Mouse (Mus musculus): ENCODE results near the gene Idnk. TPM values are rescaled to one million over a fixed set of nuclear protein-coding genes. Genes with fewer than 3 reads are reported as not detected.
A peak's percentile ranks its signal among the peaks of the same experiment; 100 is the strongest.

Idnk gene
- total and polyA plus RNA-seq, 3 experiments: 29.5 to 50.3 TPM; not detected in 1

- Histone ChIP-seq H3K4me3 (ENCODE audit: control insufficient read depth in 1 of 2, insufficient read depth in 1 of 2, low read depth in 2 of 2, low read length in 2 of 2) (no peak overlapping the region), H3K4me1 (ENCODE audit: control insufficient read depth in 1 of 2, insufficient read depth in 2 of 2, low read length in 2 of 2) (peaks cover 14 to 16% of the 10 kb centered on the region in 2 experiments), H3K36me3 (ENCODE audit: control insufficient read depth in 1 of 2, insufficient read depth in 2 of 2, low read length in 2 of 2) (peaks cover 7 to 38% of the 10 kb centered on the region in 2 experiments), H3K9ac (ENCODE audit: control insufficient read depth, low read depth, low read length, poor library complexity, severe bottlenecking) (no peak overlapping the region), H3K9me3 (replicated peaks; ENCODE audit: insufficient read depth, low read length) (no peaks in the 10 kb centered on the region), H3K27ac (ENCODE audit: control insufficient read depth, low read depth, low read length) (no peak overlapping the region), H3K27me3 (ENCODE audit: control insufficient read depth in 1 of 2, insufficient read depth in 2 of 2, low read length in 2 of 2) (no peaks in the 10 kb centered on the region), H3K79me2 (ENCODE audit: control insufficient read depth, insufficient read depth, low read length, poor library complexity) (peaks cover 89% of the 10 kb centered on the region)
- TF ChIP-seq MYC (IDR thresholded peaks at IDR 0.05; ENCODE audit: low read depth, low read length) (no peak), HCFC1 (IDR thresholded peaks at IDR 0.05; ENCODE audit: low read depth, low read length) (no peak), NELFE (IDR thresholded peaks at IDR 0.05; ENCODE audit: low read depth, low read length) (no peak), RAD21 (IDR thresholded peaks at IDR 0.05; ENCODE audit: low read depth, low read length) (no peak), USF2 (IDR thresholded peaks at IDR 0.05; ENCODE audit: borderline replicate concordance in 1 of 2, insufficient read depth in 1 of 2, low read depth in 1 of 2, low read length in 2 of 2) (no peak), BHLHE40 (IDR thresholded peaks at IDR 0.05; ENCODE audit: borderline replicate concordance, low read depth, low read length) (no peak), SMC3 (IDR thresholded peaks at IDR 0.05; ENCODE audit: low read depth, low read length) (no peak), E2F4 (IDR thresholded peaks at IDR 0.05; ENCODE audit: borderline replicate concordance, low read depth, low read length) (no peak), MXI1 (IDR thresholded peaks at IDR 0.05; ENCODE audit: low read depth, low read length) (no peak), POLR2AphosphoS5 (IDR thresholded peaks at IDR 0.05; ENCODE audit: borderline replicate concordance, low read depth, low read length) (no peak), TAL1 (IDR thresholded peaks at IDR 0.05; ENCODE audit: low read length) (no peak), MEF2A (IDR thresholded peaks at IDR 0.05; ENCODE audit: extremely low read depth, insufficient replicate concordance, low read depth, low read length, poor library complexity, severe bottlenecking) (no peak), ELF1 (IDR thresholded peaks at IDR 0.05; ENCODE audit: low read depth, low read length) (no peak)
- DNase-seq (ENCODE audit: low read depth, low spot score): no peak
Measured at GRCm38 (mm10) chr13:58210441-58210840, 53.0 kb downstream of the Idnk start.

- no peak overlapping the region for H3K9ac ChIP-seq (ENCODE audit: control insufficient read depth, low read depth, low read length, poor library complexity, severe bottlenecking)
- no peak for DNase-seq (ENCODE audit: low read depth, low spot score)
- TF ChIP-seq NRF1 (IDR thresholded peaks at IDR 0.05; ENCODE audit: insufficient read depth, low read depth, low read length, poor library complexity, severe bottlenecking) (no peak), POLR2AphosphoS2 (IDR thresholded peaks at IDR 0.05; ENCODE audit: low read length) (no peak), RAD21 (IDR thresholded peaks at IDR 0.05; ENCODE audit: low read depth, low read length) (no peak), POLR2A (IDR thresholded peaks at IDR 0.05; ENCODE audit: control insufficient read depth in 1 of 2, insufficient read depth in 1 of 2, low read depth in 1 of 2, low read length in 2 of 2, poor library complexity in 1 of 2) (no peak), EP300 (IDR thresholded peaks at IDR 0.05; ENCODE audit: low read depth in 1 of 2, low read length in 2 of 2) (no peak), TBP (IDR thresholded peaks at IDR 0.05; ENCODE audit: low read depth, low read length) (no peak), CHD2 (IDR thresholded peaks at IDR 0.05; ENCODE audit: low read length) (no peak), ELF1 (IDR thresholded peaks at IDR 0.05; ENCODE audit: low read depth, low read length) (no peak), SMC3 (IDR thresholded peaks at IDR 0.05; ENCODE audit: low read depth, low read length) (no peak), JUND (IDR thresholded peaks at IDR 0.05; ENCODE audit: low read depth, low read length) (no peak), SIN3A (IDR thresholded peaks at IDR 0.05; ENCODE audit: low read length) (peak; percentile 27; the same call in 1 of the 2 replicates), MXI1 (IDR thresholded peaks at IDR 0.05; ENCODE audit: low read depth, low read length) (peak; percentile 90), CTCF (IDR thresholded peaks at IDR 0.05 in 2 of 3, conservative IDR thresholded peaks at IDR 0.05 in 1 of 3; ENCODE audit: control insufficient read depth in 1 of 3, insufficient read depth in 1 of 3, low read depth in 2 of 3, low read length in 3 of 3, poor library complexity in 1 of 3, severe bottlenecking in 1 of 3) (no peak), MAX (IDR thresholded peaks at IDR 0.05; ENCODE audit: low read length) (no peak), POLR2AphosphoS5 (IDR thresholded peaks at IDR 0.05; ENCODE audit: borderline replicate concordance, low read depth, low read length) (no peak), ZC3H11A (IDR thresholded peaks at IDR 0.05; ENCODE audit: low read depth, low read length) (no peak), NELFE (IDR thresholded peaks at IDR 0.05; ENCODE audit: low read depth, low read length) (no peak), MAFK (IDR thresholded peaks at IDR 0.05; ENCODE audit: borderline replicate concordance, low read depth, low read length) (no peak), UBTF (IDR thresholded peaks at IDR 0.05; ENCODE audit: borderline replicate concordance, insufficient read depth, low read depth, low read length) (no peak), MYC (IDR thresholded peaks at IDR 0.05; ENCODE audit: low read depth, low read length) (no peak), E2F4 (IDR thresholded peaks at IDR 0.05; ENCODE audit: borderline replicate concordance, low read depth, low read length) (no peak), GATA1 (IDR thresholded peaks at IDR 0.05; ENCODE audit: low read depth, low read length) (no peak), ETS1 (IDR thresholded peaks at IDR 0.05; ENCODE audit: low read depth, low read length) (no peak), KAT2A (conservative IDR thresholded peaks at IDR 0.05; ENCODE audit: low read depth, low read length) (no peak), MAZ (IDR thresholded peaks at IDR 0.05; ENCODE audit: low read depth, low read length) (no peak), BHLHE40 (IDR thresholded peaks at IDR 0.05; ENCODE audit: borderline replicate concordance, low read depth, low read length) (peak; percentile 72), USF2 (IDR thresholded peaks at IDR 0.05; ENCODE audit: borderline replicate concordance in 1 of 2, insufficient read depth in 1 of 2, low read depth in 1 of 2, low read length in 2 of 2) (no peak)
Measured at GRCm38 (mm10) chr13:58212530-58212929, 55.1 kb downstream of the Idnk start.

More at GRCm38 (mm10) chr13:58212530-58212929, 55.1 kb downstream of the Idnk start:
- peaks cover 75% of the 10 kb centered on the region for H3K79me2 ChIP-seq (ENCODE audit: control insufficient read depth, insufficient read depth, low read length, poor library complexity)
- peaks cover 14 to 16% of the 10 kb centered on the region in 2 experiments for H3K4me1 ChIP-seq (ENCODE audit: control insufficient read depth in 1 of 2, insufficient read depth in 2 of 2, low read length in 2 of 2)
- no peaks in the 10 kb centered on the region for H3K27me3 ChIP-seq (ENCODE audit: control insufficient read depth in 1 of 2, insufficient read depth in 2 of 2, low read length in 2 of 2)
- H3K4me3 ChIP-seq (ENCODE audit: control insufficient read depth in 1 of 2, insufficient read depth in 1 of 2, low read depth in 2 of 2, low read length in 2 of 2): no peak overlapping the region
- no peak overlapping the region for H3K27ac ChIP-seq (ENCODE audit: control insufficient read depth, low read depth, low read length)
- peaks cover 4 to 37% of the 10 kb centered on the region in 2 experiments for H3K36me3 ChIP-seq (ENCODE audit: control insufficient read depth in 1 of 2, insufficient read depth in 2 of 2, low read length in 2 of 2)
- no peaks in the 10 kb centered on the region for H3K9me3 ChIP-seq (replicated peaks; ENCODE audit: insufficient read depth, low read length)

Measured in MEL (cell line).